Mouse (Mus musculus) liver, postnatal 0 days (tissue): ENCODE data around the gene Uchl3.

Source experiments
- CTCF ChIP-seq: sonication (generic); IDR thresholded peaks from 2 replicates; pipeline ENCODE4 v1.5.1; 2016; ENCODE audit warnings: antibody characterized with exemption, low read depth
- EP300 ChIP-seq: IDR thresholded peaks from 2 replicates; pipeline ENCODE4 v1.6.1; 2016; ENCODE audit warnings: antibody characterized with exemption, low read depth, mild to moderate bottlenecking

DNA sequence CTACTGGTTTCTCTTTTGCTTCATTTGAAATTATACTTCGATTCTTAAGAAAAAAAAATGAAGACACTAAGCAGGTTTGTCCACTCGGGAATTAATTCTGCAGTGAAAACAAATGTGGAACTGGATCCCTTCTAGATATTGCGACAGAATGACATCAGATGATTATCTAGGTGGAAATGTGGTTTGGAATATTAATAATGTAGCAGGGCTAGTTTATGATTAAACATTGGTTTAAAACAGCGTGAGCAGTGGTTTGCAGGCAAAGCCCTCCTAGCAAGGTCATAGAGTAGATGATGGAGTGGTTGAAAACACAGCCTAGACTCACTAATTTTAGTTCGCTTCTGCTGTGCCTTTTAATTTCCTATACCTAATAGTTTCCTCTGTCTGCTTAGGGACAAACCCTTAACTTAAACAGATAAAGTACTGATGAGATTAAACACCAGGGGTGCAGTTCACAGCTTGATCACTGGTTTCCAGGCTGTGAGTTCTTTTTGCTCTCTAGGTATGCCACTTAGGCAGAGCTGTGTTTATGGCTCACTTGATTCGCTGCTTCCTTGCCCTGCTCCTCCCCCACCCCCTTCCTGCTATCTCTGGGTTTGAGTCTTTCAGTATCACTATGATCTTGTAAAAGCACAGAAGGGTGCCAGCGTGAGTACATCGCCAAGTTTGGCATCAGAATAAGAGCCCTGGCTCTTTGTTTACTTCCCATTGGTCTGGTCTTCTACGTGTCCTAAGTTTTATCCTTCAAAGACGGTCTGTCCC, 80.0 kb downstream of the Uchl3 start:
- TF ChIP-seq CTCF (no peak), EP300 (no peak)
